12 mouse cellular contexts compared by ENCODE assay signal in the genomic region with DNA sequence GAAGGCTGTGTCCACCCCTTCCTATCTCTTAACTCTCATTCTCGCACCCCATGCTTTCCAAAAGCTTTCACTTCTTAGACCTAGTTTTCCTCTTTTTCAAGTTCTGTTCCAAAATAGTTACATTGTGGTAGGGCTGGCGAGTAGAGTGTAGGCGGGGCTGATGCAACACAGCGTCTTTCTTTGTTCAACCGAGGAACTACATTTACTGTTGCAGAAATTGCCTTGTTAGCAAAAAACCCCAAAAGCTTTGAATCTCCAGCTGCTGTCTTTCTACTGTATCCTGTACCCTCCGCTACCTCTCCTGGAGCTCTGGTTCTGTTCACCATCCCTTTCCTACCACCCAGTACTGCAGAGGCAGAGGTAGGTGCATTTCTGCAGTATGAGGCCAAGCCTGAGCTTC.
A peak's percentile ranks its signal among the peaks of the same experiment; 100 is the strongest.
DNase-seq lines count a peak whose midpoint lies in the region; ATAC-seq and TF ChIP-seq lines count a peak whose summit lies in the region.
"Had no signal": no experiment of that assay in that cellular context is flagged by ENCODE, and none has a peak within 500 bp of the region (broad histone marks: within the 10 kb centered on the region; RNA-seq: fewer than 3 reads in every experiment).

No protein-coding gene starts in this region.

- no peak overlapping the region for H3K9ac ChIP-seq in kidney, embryonic 16.5 days (replicated peaks; ENCODE audit: low read length)
- no peak overlapping the region for H3K9ac ChIP-seq in embryonic facial prominence, embryonic 15.5 days
- H3K9ac ChIP-seq: limb, embryonic 13.5 days had no signal

- no peak overlapping the region for H3K4me3 ChIP-seq in kidney, embryonic 16.5 days (ENCODE audit: low read length)
- H3K4me3 ChIP-seq in embryonic facial prominence, embryonic 15.5 days (replicated peaks), result no peak overlapping the region
- H3K4me3 ChIP-seq in olfactory bulb, adult 2 months (ENCODE audit: insufficient read depth, low read depth, low read length), result no peak overlapping the region; the same call in 1 of the 2 replicates
- H3K4me3 ChIP-seq: limb, embryonic 13.5 days; midbrain, embryonic 10.5 days had no signal

- H3K27me3 ChIP-seq in kidney, embryonic 16.5 days (ENCODE audit: insufficient read depth, low read length), result no peaks in the 10 kb centered on the region
- H3K27me3 ChIP-seq in embryonic facial prominence, embryonic 15.5 days, result no peaks in the 10 kb centered on the region
- H3K27me3 ChIP-seq: limb, embryonic 13.5 days had no signal

- 71% methylated on average over 6 of the region's 6 CpGs for WGBS in kidney, embryonic 16.5 days
- WGBS in embryonic facial prominence, embryonic 15.5 days, result 54% methylated on average over 6 of the region's 6 CpGs
- WGBS in olfactory bulb, adult 2 months, result 33% methylated on average over 6 of the region's 6 CpGs

- peaks cover 17% of the 10 kb centered on the region; the same call in 1 of the 2 replicates for H3K4me1 ChIP-seq in kidney, embryonic 16.5 days (ENCODE audit: insufficient read depth, low read length)
- H3K4me1 ChIP-seq in embryonic facial prominence, embryonic 15.5 days, result peaks cover 30% of the 10 kb centered on the region
- H3K4me1 ChIP-seq in olfactory bulb, adult 2 months (ENCODE audit: control insufficient read depth, insufficient read depth, low read length), result peaks cover 10% of the 10 kb centered on the region

- H3K27ac ChIP-seq in kidney, embryonic 16.5 days (ENCODE audit: low read length), result peak overlapping the region; percentile 38; the same call in 1 of the 2 replicates
- H3K27ac ChIP-seq in embryonic facial prominence, embryonic 15.5 days (replicated peaks), result no peak overlapping the region
- H3K27ac ChIP-seq in olfactory bulb, adult 2 months (ENCODE audit: insufficient read depth, low read depth, low read length), result peak overlapping the region; percentile 83
- H3K27ac ChIP-seq: limb, embryonic 13.5 days; midbrain, embryonic 10.5 days had no signal

- DNase-seq in kidney, adult 9 months, result no peak
- peak; percentile 36 for DNase-seq in CD4-positive, CD25-positive, alpha-beta regulatory T cell, adult 2 months (ENCODE audit: low read depth, low spot score)
- no peak for DNase-seq in retina, embryonic 14.5 days (ENCODE audit: low spot score)
- no peak for DNase-seq in layer of hippocampus, postnatal 25 days (ENCODE audit: extremely low spot score in 1 of 2, low spot score in 1 of 2)
- DNase-seq in adrenal gland, adult 2 months, result no peak
- DNase-seq: adrenal gland, adult 8-10 months; cerebellum, adult 18-20 months had no signal

- TF ChIP-seq POLR2A in olfactory bulb, adult 2 months (IDR thresholded peaks at IDR 0.05; ENCODE audit: insufficient read depth, low read depth, low read length), result no peak

- H3K36me3 ChIP-seq in kidney, embryonic 16.5 days (ENCODE audit: insufficient read depth, low read length), result 0 out of 2 replicates have a peak, but pooled peaks cover 3% of the 10 kb centered on the region
- no peaks in the 10 kb centered on the region for H3K36me3 ChIP-seq in embryonic facial prominence, embryonic 15.5 days
- H3K36me3 ChIP-seq: midbrain, embryonic 10.5 days had no signal

- no peaks in the 10 kb centered on the region for H3K9me3 ChIP-seq in kidney, embryonic 16.5 days (ENCODE audit: low read length)
- H3K9me3 ChIP-seq in embryonic facial prominence, embryonic 15.5 days (replicated peaks), result no peaks in the 10 kb centered on the region
- H3K9me3 ChIP-seq: limb, embryonic 13.5 days; midbrain, embryonic 10.5 days had no signal

- no peak for ATAC-seq in kidney, embryonic 16.5 days (ENCODE audit: low FRiP score, low TSS enrichment)
- no peak for ATAC-seq in embryonic facial prominence, embryonic 15.5 days (ENCODE audit: insufficient number of reproducible peaks, low FRiP score, low TSS enrichment, low read depth)

- no peak overlapping the region for H3K4me2 ChIP-seq in kidney, embryonic 16.5 days (replicated peaks; ENCODE audit: low read depth, low read length)
- H3K4me2 ChIP-seq in embryonic facial prominence, embryonic 15.5 days (replicated peaks), result 0 out of 2 replicates have a peak overlapping the region, but pooled peaks have one; percentile 1
- H3K4me2 ChIP-seq: limb, embryonic 13.5 days had no signal

- no peak for TF ChIP-seq CTCF in olfactory bulb, adult 2 months (IDR thresholded peaks at IDR 0.05; ENCODE audit: insufficient read depth, low read depth, low read length)
